Mouse (Mus musculus) urinary bladder, postnatal 25 days (tissue): ENCODE results near the gene Anks1b.
"Not testable (repeated sequence)": the region's sequence is repeated elsewhere in the genome, so short reads cannot be mapped to it uniquely, and the experiment has no call there.

ENCODE experiments used
- DNase-seq: peaks from one replicate; pipeline ENCODE4 v3.0.0; 2022; ENCODE audit warnings: low spot score

The Anks1b gene

DNA sequence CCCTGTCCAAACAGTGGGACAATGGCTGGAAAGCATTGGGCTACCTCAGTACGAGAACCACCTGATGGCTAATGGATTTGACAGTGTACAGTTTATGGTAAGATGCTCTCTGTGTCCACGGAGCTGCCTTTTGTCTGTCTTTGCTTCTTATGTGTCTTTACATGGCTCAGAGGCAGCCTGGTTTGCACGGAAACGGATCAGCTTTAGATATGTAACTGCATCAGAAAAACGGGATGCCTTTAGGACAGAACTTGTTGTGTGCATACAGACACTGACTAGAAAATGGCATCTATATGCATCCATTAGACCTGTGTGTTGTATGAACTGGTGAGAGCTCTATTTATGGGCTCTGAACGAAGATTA lies 703.8 kb downstream of the Anks1b start:
- no peak for DNase-seq

DNA sequence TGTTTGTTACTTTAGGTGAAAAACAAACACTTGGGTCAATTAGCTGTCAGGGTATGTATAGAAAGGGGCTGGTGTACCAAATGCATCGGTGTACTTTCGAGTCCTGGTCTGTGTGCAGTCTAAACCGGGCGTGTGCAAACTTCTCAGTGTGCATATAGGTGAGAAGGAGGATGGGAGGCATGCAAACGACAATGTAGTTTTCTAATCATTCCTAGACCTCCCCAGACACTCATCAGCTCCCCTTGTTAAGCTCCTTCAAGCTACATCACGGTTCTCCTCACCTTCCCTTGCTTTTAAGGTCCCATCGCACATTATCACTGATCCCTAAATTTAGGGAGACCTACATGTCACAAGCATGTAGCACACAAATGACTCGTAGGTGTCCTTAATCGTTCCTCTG lies 704.5 kb downstream of the Anks1b start:
- no peak for DNase-seq

DNA sequence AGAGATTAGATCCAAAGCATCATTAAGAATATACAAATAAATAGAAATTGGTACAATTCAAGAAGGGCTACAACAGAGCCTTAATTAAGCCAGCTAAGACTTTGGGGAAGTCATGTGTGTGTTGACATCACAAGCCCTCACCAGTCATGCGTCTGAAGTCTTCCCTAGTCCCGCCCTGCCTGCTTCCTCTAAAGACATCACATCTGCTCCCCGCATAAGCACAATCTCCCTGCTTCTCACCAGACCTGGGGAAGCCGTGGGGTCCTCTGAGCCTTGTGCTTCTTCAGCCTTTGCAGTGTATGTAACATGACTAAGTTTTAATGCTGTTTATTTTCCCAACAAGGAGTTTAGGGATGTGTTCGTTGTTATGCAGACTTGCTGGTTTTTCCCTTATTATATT lies 706.7 kb downstream of the Anks1b start:
- no peak for DNase-seq

DNA sequence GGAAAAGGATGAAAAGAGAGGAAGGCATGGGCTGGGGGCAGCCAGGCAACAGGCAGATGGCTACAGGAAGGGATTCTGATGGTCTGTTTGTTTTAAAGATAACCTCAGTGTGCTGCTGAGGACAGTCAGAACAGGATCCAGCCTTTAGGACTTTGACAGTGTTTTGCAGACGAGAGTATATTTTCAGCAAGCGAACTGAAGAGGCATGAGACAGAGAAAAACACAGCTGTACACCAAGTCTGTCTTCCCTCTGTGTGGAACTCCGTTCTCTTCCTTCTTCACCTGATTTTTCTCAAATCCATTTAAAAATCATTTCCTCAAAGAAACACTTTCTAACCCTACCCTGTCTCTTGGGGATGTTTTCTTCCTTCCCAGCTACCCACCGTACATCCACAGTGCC lies 710.7 kb downstream of the Anks1b start:
- no peak for DNase-seq

DNA sequence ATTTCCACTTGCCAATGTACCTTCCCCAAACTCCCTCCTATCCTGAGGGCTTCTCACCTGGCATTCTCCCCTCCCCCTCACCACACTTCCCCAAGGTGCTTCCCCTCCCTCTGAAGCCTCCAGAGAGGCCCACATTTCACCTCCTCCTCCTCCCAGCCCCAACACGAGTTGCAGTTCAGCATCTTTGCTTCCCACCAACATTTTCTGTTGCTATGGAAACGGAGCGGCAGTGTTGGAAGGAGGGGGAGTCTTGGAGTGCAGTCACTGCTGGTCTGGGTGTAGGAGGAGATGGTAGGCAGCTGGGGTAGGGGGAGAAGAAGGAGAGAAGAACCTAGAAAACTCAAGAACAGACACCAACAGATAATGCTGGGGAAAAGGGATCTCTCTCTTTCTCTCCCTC lies 722.8 kb downstream of the Anks1b start:
- DNase-seq: no peak

DNA sequence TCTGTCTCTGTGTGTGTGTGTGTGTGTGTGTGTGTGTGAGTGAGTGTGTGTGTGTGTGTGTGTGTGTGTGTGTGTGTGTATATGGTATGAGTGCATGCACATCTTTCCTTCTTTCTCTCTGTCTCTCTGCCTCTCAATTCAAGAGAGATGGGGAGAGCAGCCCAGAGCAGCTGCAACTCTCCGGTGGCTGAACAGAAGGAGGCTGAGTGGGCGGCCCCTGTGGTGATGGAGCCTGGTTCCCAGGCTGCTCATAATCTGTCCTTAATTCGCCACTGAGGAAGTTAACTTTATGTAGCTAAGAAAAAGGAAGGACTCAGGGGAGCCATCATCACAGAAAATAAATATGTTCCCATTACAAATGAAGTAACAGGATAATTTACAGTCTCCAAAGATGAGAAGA lies 723.3 kb downstream of the Anks1b start:
- no peak for DNase-seq

DNA sequence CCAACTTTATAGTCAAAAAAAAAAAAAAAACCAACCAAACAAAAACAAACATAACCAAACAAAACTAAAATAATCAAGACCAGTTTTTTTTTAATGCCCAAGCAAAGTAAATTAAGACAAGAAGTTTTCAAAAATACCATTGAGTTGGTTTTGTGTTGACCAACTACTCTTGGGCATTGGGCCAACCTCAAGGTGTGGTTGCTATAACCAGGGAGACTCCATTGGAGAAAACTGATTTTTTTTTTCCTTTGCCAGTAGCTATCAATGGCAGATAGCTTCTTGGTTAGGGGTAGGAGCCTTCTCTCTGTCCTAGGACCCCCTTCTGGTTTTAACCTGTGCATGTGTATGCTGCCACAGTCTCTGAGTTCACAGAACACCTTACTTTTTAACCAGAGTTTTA lies 725.8 kb downstream of the Anks1b start:
- no peak for DNase-seq

DNA sequence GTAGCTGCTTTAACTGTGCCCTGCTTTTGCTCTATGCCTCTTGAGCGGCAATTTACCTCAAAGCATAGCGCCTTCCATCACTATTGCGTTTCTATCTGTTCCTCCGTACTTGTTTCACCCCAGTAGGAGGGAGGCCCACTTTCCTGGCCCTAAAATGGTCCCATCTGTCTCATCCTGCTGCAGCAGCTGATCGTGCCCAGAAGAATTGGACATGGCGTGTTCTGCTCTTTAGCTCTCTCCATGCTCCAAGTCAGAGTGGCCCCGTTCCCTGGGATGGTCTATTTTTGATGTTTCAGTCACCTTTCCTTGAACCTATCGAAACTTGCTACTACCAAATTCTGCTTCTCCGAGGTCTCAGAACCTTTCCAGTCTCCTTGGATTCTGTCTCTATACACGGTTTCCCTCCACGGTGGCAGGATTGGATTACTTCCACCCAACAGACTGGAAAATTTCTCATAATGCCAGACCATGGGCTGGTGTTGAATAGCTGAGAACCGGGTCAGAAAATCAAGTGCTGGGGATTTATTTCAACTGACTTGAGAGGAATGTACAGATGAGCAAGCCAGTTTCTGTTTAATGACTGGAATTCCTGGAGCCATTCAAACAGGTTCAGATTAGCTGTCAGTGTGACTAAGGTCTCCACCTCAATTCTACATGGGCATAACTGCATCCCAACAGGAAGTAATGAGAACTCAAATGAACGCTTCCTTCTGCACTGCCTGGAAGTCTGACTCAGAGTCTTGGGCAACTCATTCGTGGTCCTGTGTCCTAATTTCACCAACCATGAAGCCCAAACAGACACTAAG lies 726.6 kb downstream of the Anks1b start:
- DNase-seq: no peak

DNA sequence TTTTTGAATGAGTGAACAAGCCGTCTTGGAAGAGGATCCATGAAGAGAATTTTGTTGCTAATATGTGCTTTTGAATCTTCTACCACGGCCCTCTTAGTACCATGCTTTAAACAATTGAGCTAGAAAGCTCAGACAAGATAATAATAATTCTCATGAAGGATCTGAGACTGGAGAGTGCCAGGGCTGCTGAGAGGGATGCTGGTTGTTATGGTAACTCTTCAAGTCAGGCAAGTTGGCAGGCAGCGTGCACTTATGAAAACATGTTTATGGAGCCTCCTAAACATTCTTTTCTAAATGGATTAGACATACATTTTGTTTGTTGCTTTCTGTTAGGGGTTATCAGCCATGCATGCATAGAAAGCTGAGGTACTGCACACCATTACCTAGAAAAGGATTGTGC lies 734.3 kb downstream of the Anks1b start:
- DNase-seq: no peak

DNA sequence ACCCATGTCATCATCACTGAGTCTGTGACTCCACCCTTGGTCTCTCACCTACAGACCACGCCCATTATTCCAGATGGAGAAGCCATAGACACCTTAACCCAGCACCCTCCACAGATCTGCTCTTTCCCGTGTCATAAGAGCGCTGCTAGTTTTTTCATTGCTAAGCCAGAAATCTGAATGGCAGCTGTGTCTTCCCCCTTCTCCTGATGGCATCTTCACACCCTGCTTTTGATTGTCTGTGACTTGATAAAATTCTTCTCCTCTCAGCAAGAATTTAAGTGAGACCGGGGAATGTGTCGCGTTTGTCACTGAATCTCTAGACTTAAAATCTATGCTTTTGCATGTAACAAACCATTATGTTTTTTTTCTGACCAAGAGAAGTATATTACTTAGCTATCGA lies 736.1 kb downstream of the Anks1b start:
- DNase-seq: no peak

DNA sequence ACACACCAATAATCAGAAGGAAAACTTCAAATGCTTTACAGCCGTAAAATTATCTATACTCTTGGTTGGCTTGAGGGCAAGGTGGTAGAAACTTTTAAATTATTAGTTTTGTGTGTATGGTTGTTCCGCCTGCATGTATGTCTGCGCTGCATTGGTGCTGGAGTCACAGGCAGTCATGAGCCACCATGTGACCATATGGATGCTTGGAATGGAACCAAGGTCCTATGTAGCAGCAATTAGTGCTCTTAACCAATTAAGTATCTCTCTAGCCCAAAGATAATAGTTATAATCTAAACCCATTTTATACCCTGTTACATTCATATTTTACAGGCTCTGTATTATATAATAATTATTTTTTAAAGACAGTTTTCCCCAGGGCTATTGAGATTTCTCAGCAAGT lies 739.7 kb downstream of the Anks1b start:
- DNase-seq: no peak

DNA sequence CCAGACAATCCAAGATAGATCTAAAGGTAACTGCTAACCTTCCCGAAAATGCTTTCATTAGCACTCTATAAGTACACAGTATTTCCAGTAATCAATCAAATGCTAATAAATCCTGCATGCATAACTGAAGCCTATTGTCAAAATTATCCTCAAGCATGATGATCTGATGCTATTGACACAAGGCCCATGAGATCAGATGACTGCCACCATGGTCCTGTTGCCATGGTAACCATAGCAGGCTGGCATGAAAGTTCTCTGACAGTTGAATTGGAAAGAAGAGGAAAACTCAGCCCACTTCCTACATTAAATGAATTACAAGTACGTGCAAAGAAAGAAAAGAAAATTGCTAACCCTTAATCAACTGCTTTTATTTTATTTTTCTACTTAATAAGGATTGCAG lies 741.9 kb downstream of the Anks1b start:
- DNase-seq: no peak

DNA sequence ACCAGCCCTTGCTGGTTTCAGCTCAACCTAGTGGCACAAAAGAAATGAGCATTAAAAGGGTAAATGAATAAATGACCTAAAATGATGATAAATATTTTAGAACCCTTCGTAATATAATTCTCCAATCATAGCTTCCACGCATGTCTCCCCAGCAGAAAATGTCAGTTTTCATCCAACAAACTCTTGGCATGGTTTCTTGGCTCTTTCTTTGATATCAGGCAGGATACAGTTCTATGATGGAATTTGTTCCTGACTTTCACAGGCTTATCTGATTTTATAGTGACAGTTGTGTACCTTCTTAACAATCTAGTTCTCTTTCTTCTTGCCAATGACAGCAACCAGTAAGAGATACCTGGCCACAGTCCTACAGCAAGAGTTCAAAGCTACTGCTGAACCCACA lies 743.3 kb downstream of the Anks1b start:
- DNase-seq: no peak

DNA sequence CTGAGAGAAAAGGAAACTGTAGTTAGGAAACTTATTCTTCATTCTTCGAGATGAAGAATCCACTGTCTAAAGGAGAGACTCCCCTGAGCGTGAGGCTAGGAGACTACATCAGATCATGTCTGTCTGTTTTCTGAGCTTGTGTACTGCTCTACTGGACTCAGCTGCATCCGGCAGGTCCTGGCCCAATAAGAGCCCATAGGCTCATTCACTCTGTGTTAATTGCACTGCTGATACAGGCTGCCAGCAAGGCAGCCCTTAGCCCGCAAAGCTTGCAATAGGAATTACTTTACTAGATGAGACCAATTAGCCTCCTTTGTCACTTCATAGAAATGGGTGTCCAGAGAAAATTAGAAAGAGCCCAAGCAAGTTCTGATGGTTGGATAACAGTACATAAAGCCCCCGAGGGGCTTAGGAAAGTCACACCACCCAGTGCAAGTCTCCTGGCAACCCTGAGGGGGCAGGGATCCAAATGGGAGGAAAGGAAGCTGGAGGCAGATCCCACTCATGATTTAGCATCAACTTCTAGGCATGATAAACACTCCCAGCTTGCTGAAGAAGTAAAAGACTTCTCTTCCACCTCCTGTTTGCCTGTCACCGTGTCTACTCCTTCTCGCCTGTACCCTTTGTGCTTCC lies 744.5 kb downstream of the Anks1b start:
- no peak for DNase-seq

DNA sequence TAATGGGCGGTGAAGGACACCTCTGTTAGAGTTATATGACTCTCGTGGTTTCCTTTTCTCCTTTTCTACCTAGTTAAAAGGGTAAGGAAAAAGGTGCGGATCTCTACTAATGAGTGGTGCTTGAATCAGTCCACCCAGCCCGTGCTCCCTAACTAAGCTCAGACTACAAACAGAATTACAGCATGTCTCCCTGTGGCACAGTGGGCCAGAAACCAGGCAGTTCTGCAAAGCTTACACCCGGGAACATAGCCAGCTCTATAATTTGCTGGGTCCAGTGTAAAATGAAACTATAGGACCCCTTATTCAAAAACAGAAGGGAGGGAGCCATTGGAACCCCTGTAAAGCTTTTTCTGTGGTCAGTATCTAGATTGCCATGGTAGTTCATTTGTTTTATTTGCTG lies 754.2 kb downstream of the Anks1b start:
- DNase-seq: no peak

DNA sequence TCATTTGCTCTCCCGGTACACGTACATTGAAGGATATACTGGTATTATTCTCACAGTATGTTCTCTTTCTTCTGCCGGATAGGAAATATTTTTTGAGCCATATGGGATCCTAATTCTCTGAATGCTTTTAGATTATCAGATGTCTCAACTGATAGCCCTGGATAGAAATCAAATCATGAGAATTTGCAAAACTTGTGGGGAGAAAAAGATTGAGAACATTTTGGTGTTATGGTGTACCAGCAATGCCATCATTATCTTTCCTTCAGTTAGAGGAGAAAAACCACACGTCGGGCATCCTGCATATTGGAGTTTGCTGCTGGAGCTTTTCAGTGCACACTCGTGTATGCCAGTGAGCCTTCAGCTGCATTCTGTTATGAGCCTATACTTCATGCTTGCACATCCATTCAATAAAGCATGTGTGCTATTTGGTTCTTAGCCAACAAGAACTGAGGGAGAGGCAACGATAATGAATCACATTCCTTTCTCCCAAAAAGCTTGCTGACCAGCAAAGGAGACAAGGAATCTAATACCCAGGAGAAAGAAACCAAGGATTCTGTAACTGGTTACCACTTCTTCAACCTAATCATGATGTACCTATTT lies 756.9 kb downstream of the Anks1b start:
- no peak for DNase-seq

DNA sequence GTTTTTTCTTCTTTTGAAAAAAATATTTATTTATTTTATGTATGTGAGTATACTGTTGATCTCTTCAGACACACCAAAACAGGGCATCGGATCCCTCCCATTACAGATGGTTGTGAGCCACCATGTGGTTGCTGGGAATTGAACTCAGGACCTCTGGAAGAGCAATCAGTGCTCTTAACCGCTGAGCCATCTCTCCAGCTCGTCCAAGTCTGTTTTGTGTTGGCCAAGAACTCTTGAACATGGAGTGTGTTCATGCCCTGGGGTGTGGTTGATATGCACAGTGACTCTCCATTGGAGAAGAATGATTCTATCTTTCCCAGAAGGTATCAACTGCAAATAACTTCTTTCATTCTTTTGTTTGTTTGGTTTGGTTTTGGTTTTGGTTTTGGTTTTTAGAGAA lies 757.5 kb downstream of the Anks1b start:
- not testable (repeated sequence) for DNase-seq

DNA sequence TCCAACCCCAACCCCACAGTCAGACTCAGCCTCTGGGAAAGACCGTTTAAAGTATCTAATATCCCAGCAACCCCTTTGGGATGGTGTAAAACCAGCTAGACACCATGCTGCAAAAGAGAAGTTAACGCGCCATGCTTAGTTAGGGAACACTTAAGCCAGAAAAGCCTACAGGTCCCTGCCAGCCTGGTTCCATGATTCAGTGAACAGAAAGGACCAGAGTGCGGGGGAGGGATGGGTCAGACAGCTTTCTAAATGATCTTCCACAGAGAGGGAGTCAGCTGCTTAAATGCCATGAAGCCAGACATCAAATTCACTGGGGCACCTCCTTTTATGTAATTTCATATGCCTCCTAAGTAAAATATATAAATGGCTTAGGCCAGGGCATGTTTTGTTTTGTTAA lies 764.0 kb downstream of the Anks1b start:
- DNase-seq: no peak

DNA sequence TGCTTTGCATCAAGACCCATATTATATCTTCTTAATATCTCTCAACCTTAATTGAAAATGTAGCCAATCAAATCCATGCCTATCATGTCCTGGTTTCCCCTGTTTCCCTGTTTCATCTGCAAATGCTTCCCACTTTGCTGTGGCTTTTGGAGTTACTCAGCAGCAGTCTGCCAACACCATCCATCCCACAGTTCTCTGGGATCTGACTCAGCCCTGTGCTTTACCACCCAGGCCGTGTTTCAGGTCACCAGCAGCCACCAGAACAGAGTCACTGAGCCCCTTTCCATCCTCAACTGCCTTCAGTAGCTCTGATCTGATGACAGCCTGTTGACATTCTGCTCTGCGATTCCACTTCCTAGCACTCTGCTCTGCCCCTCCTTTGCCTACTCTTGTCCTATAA lies 776.4 kb downstream of the Anks1b start:
- DNase-seq: no peak

DNA sequence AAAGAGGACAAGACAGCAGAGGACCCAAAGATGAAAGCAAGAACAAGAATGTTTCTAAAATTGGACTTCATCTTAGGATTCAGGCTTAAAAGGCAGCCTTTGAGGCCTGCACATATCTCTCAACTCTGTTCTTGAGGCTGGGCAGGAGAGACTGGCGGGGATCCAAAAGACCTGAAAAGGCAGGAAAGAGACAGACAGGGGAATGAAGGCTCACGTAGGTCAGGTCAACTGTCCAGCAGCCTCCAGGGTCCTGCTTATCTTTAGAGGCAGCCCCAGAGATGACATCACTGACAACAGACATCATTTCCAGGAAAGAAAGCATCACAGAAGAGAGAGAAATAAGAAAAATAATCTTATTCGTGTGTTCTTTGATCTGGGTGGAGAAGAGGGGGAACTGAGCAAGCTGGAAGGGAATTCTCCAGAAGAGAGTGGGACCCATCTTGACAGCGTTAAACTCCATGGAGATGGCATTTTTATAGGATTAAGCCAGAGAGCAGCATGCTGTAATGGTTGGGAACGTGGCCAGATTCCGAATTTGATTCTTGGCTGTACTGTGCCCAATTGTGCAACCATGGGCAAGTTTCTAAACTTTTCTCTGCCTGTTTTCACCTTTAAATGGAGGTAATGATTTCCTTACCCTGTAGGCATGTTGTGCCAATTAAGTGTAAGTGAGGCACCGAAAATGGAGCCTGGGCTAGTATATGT lies 784.3 kb downstream of the Anks1b start:
- DNase-seq: peak; percentile 13

DNA sequence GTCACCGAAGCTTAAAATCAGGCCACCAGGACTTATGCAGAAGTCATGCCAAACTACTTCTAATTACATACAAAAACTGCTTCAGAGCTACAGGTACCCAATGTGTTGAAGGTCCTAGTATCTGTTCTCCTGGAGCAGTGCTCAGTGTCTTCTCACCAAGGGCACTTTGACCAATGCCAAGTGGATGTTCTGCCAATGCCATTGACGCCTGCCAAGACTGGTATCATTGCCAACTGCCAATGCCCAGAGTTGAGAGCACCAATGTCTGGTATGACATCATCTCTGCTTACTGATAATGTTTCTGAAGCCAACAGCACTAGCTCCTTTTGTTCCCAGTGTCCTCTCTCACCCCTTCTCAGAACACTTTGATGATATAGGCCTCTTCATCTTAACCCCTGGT lies 793.4 kb downstream of the Anks1b start:
- no peak for DNase-seq

DNA sequence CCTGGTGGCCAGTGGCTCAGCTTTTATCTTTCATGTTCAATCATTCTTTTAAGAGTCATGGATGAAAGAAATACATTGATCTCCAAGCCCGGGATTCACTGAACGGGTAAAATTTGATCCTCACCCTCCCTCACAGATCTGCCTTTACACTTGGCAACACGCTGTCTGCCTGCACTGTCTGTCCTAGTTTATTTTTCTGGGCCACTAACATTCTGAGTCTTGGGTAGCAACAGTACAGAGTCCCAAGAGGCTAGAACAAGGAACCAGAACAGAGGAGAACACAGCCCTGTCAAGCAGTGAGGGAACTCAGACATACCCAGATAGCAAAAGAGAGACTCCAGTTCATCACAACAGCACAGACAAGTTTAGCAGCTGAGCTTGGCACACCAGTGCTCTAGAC lies 797.0 kb downstream of the Anks1b start:
- no peak for DNase-seq

DNA sequence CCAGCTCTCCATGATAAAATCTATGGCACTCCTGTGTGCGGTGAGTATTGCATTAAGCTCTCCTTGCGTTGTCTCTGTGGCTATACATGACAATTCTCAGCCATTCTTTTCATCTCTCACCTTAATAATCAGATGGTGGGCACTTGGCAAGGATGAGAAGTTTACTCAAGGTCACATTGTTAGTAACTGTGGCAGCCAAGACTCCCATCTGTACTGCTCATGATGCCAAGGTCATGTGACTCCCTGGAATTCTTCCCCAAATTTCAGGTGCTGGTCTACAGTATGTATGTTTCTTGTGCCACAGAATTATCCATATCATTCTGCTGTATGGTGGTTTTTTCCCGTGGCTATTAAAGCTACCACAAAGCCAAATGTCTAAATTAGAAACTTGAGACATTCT lies 798.8 kb downstream of the Anks1b start:
- DNase-seq: no peak
